Mouse (Mus musculus) lung, adult 10 weeks (tissue): ENCODE results near the gene Aatk. TPM values are rescaled to one million over a fixed set of nuclear protein-coding genes. Genes with fewer than 3 reads are reported as not detected.

ENCODE experiments used
- polyA plus RNA-seq: library from polyadenylated mRNA; stranded (reverse); fragments of 350-450 nt; fragmentation: Illumina TruSeq; extraction: RNeasy Lipid Tissue Mini Kit (QIAGEN cat#74804); gene quantifications from one replicate; pipeline ENCODE4 v1.2.3, GENCODE M21; 2014; ENCODE audit warnings: low read depth, low replicate concordance; ENCODE audit not compliant: insufficient read depth

The Aatk gene
- 5.2 TPM for polyA plus RNA-seq

DNA sequence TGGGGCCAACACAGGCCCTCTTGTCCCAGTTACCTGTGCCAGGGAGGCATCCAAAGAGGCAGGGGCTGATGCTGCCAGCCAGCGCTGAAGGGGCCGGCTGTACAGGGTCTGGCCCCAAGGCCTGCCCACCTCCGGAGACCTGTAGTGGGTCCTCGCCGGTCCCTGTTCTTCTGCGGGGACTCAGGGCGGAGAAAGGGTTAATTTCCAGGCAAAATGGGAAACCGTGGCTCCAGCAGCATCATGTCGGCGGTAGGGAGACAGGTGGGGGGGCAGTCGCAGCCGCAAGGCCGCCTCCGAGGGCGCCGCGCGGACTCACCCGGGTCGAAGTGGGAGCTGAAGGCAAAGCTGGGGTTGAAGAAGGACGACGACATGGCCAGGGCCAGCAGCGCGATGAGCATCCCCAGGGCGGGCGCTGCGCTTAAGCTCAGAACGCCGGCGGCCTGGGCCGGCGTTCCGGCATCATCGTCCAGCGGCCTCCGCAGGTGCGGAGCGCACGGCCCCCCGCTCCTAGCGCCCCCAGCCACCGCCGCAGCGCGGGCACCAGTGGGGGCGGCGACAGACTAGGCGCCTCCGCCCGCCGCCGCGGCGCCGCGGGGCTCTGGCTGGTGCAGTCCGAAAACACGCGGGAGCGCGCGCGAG, at the start of gene Aatk:
TSS of gene Aatk (minus strand) at position 615 of the 639 bp plus-strand sequence.

DNA sequence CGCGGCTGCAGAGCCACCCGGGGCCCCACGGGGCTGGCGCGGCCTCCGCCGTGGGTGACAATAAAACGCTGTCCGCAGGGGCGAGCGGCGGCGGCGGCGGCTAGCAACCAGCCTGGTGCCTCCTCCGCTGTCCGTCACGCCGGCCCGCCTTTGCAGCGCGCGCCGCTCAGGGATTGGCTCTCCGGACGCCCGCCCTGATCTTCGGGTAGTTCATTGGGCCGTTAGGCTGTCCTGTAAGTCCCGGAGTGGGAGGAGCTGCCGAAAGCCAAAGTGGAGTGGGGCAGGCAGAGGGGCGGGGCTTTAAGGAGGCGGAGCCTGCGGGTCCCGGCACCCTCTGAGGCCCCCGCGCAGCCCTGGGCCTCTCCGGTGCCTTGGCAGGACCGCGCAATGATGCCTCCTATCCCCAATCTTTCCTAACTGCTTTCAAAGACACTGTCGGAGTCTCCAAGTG, 39.8 kb upstream of the Aatk start, which contains the start of gene Cep131:
TSS of gene Cep131 (minus strand) at position 126 of the 451 bp plus-strand sequence.

Other genes with a start within 250 kb of the Aatk start
- 34.5 TPM for gene Chmp6, start 133.7 kb downstream of the Aatk start, polyA plus RNA-seq
- 27.9 TPM for gene Baiap2, start 104.4 kb downstream of the Aatk start, polyA plus RNA-seq
- 7.0 TPM for gene Cep131, start 39.7 kb upstream of the Aatk start, polyA plus RNA-seq
- 6.6 TPM for gene Tepsin, start 51.6 kb upstream of the Aatk start, polyA plus RNA-seq
- gene Ndufaf8, start 51.8 kb upstream of the Aatk start, polyA plus RNA-seq: 78.5 TPM
- gene Slc38a10, start 104.2 kb upstream of the Aatk start, polyA plus RNA-seq: 44.5 TPM
- 5.5 TPM for gene Bahcc1, start 185.8 kb upstream of the Aatk start, polyA plus RNA-seq